Mouse (Mus musculus): Measurements from ENCODE around the gene Qk. TPM values are rescaled to one million over a fixed set of nuclear protein-coding genes. Genes with fewer than 3 reads are reported as not detected.

The Qk gene
- 100 to 1,000 TPM; 212 to 251 TPM for total RNA-seq (2021)
- long read RNA-seq, experiment 1, full-length matches to known transcripts: 10 of 97 reads
- long read RNA-seq, experiment 1, partial matches to known transcripts: 4 of 97 reads
- long read RNA-seq, experiment 1, other reads (novel, unspliced or antisense): 83 of 97 reads
- long read RNA-seq, experiment 2, full-length matches to known transcripts: 6 of 128 reads
- long read RNA-seq, experiment 2, partial matches to known transcripts: 3 of 128 reads
- long read RNA-seq, experiment 2, other reads (novel, unspliced or antisense): 119 of 128 reads

GRCm38 (mm10) chr17:10319685-10320455, at the start of gene Qk:
Gene Qk, minus strand, starts transcription at chr17:10319854.
- peak; percentile 89 to 91 for DNase-seq
- intact Hi-C loops (cut with DNase I): loop anchor here (2.0 to 10.0 kb wide), 7 partner anchors 23 to 1155 kb away; no protein-coding TSS in a partner anchor

DNA sequence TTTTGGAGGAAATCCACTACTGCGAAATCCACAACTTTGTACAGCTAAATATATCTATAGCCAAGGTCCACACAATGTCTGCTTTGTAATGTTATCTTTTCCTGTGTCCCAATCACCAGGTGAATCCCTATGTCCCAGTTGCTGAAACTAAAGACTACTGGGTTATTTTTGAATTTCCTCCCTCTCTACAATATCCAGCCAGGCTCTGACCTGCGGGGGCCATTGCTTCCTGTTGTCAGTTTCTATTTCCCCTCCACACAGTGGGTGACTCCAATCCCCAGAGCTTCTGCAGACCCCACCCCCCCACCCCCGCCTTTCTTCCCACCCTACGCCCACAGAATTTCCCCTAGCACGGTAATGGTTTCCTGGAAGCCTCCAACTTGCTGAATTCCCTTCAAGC, 47.4 kb upstream of the Qk start:
- intact Hi-C loops (cut with DNase I): no loop called here
- DNase-seq: no peak

- no peak for DNase-seq
- intact Hi-C loops (cut with DNase I): no loop called here
Observed at GRCm38 (mm10) chr17:10366577-10366976, 46.9 kb upstream of the Qk start.

GRCm38 (mm10) chr17:10365501-10366482, 46.1 kb upstream of the Qk start:
- DNase-seq: no peak
- intact Hi-C loops (cut with DNase I): no loop called here

DNA sequence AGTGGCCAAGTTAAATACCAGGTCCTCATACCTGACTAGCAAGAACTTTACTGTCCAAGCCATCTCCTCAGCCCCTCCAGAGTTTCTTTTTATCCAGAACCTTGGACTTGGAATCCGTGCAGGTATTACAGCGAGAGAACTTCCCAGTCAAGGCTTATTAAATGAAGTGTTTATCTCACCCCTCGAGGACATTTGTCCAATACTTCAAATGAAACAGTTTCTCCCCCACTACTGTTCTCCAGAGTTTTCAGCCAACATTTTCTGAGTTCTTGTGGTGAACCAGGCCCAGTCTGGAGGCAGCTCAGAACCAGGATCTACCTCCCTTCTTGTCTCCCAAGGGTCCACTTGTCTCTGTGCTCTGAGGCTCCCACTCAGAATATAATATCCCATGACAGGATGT, 43.5 kb upstream of the Qk start:
- DNase-seq: no peak
- intact Hi-C loops (cut with DNase I): no loop called here

GRCm38 (mm10) chr17:10361882-10362291, 42.2 kb upstream of the Qk start:
- intact Hi-C loops (cut with DNase I): no loop called here
- DNase-seq: no peak

DNA sequence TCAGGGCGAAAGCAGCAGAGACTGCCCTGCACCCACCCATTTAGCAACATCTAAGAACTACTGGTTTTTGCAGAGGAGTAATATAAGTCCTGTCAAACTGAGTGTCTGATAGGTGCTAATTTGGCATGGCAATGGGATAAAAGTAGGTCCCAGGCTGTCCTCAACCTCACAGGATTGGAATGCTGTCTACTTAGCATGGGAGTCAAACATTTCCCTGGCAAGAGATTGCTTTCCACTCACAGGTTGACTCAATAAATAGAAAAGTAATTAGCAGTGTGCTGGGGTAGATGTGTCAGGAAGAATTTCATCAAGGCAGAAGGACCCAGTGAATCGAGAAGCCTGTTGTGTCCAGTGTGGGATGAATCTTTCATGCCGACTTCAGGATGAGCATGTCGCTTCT, 41.1 kb upstream of the Qk start:
- no peak for DNase-seq
- intact Hi-C loops (cut with DNase I): no loop called here

DNA sequence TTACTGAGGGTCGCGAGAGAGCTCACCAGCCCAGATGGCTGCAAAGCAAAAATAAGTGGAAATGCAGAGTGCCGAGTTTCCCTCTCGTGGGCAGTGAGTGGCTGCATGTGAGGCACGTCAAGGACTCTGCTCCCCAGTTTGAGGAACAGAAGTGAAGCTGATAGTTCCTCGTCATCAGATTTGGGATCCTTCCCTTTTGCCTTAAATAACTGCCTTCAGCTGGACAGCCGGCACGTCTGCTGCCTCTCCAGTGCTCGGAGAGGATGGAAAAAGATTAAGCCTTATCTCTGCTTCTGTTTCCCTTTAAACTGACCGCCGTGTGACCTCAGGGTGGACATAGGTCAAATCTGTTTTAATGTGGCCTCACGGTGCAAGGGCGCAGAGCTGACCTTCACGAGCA, 39.8 kb upstream of the Qk start:
- no peak for DNase-seq
- intact Hi-C loops (cut with DNase I): no loop called here

GRCm38 (mm10) chr17:10357348-10357747, 37.7 kb upstream of the Qk start:
- no peak for DNase-seq
- intact Hi-C loops (cut with DNase I): no loop called here

GRCm38 (mm10) chr17:10356294-10356693, 36.6 kb upstream of the Qk start:
- DNase-seq: no peak
- intact Hi-C loops (cut with DNase I): no loop called here

DNA sequence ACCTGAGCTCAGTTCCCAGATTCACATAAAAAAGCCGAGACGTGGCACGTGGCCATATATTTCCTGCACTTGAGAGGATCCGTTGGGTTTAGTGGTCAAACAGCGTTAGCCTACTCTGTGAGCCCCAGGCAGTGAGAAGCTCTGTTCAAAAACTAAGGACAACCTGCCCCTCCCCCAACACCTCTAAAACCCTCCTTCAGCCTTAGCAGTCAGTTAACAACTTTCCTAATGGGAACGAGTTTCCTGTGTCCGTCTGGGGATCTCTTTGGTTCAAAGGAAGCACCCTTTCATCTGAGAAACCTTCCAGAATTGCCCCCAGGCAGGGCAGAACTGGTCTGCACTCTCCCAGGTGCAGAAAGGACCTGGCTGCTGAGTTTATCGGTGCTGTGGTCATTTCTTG, 36.1 kb upstream of the Qk start:
- intact Hi-C loops (cut with DNase I): no loop called here
- no peak for DNase-seq

GRCm38 (mm10) chr17:10338286-10338685, 18.6 kb upstream of the Qk start:
- no peak for DNase-seq
- intact Hi-C loops (cut with DNase I): no loop called here

DNA sequence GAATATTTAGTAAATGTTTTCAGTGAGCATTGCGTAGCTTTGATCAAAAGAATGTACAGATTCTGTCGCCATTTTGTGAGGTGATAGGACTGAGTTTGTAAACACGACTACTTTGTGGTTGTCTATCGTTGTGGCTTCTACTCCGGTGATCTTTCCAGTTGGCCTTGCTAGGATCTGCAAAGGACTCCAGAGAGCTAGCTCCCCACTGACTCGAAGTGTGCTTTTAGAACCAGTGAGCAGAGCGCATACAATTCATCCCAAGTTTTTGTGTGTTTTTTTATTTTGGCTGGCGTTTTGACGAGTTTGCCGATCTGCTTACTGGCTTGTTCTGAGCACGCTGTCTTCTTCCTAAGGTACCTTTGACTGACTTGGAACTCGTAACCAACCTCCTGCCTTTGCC, 16.9 kb upstream of the Qk start:
- intact Hi-C loops (cut with DNase I): no loop called here
- no peak for DNase-seq

GRCm38 (mm10) chr17:10335809-10336499, 16.3 kb upstream of the Qk start:
- DNase-seq: no peak
- intact Hi-C loops (cut with DNase I): no loop called here

DNA sequence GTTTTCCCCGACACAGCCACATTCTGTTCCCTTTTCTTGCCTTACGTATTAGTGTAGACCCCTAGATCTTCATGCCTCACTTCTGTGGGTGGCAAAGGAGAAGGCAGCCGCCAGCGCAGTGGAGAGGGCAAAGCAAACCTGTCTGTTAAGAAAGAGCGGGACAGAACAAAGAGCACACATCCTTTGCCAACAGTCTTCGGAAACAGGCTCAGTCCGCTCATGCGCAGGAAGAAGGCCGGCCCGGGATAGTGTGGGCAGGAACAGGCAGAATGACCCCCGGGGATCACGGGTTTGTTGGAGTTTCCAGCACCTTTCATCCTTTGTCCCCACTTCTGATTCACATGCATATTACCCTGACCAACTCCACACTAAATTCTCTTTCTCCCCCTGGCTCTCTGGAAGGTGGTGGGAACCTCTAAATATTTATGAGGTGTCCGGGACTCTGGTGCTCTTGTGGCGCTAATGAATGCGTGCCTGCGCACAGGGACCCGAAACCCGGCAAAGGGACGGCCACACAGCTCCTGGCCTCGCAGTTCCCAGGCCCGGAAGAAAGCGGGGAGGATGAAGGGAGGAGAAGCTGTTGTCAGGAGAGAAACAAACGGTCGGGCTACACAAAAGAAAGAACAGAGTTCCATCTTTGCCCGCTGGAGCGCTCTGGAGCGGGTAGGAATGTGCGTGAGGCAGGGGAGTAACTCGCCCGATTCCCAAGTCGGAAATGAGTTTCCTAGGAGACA, 15.5 kb upstream of the Qk start:
- DNase-seq: peak; percentile 52 to 61
- intact Hi-C loops (cut with DNase I): no loop called here

GRCm38 (mm10) chr17:10334481-10334880, 14.8 kb upstream of the Qk start:
- DNase-seq: no peak
- intact Hi-C loops (cut with DNase I): no loop called here

GRCm38 (mm10) chr17:10333321-10333720, 13.7 kb upstream of the Qk start:
- intact Hi-C loops (cut with DNase I): no loop called here
- no peak for DNase-seq

DNA sequence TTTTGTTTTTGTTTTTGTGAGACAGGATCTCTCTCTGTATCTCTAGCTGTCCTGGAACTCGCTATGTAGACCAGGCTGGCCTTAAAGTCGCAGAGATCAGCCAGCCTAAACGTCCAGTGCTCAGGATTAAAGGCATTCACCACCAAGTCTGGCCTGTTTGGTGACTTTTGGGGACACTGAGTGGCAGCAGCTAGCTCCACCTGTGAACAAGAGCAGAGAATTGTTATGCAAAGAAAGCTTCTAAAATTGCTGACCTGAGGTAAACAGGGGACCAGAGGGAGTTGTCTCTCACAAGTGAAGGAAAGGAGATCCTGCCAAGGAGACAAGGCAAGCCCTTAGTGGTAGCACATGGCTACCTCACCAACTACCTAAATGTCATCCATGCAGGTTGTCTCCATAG, 12.5 kb upstream of the Qk start:
- DNase-seq: no peak
- intact Hi-C loops (cut with DNase I): no loop called here

DNA sequence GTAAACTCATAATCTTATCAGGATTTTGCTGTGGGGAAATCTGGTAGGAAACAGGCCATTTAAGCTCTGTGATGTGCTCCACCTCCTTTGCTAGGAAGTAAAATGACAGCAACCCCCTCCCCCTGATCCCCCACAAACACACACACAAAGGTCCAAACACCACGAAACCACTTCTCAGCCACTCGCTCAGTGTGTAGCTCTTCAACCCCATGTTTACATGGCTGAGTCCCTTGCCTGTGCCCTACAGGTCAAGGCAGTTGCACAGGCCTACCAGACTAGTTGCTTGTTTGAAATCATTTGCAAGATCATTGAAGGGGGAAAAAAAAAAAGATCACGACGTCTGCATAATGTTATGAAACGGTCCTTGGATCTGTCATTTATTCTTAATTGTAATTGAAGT, 9.8 kb upstream of the Qk start:
- intact Hi-C loops (cut with DNase I): loop anchor here (5.0 to 10.0 kb wide), 2 partner anchors 163 to 415 kb away; no protein-coding TSS in a partner anchor

More for the DNA sequence above, 9.8 kb upstream of the Qk start:
- DNase-seq: no peak

All from gastrocnemius, postnatal 36 days (tissue).